Mouse (Mus musculus): ENCODE measurements at regions not wholly inside any gene's neighbourhood (a gene's known extent, or its start where the extent isn't known, plus 50 kb on each side); places are given as distances from the start of the nearest gene placed in this dataset.

- peak; percentile 30 for TF ChIP-seq CTCF (IDR thresholded peaks at IDR 0.05; ENCODE audit: low read depth)
- TF ChIP-seq EP300 (IDR thresholded peaks at IDR 0.05; ENCODE audit: low read depth) = no peak
Measured at GRCm38 (mm10) chr5:96905572-96906271, 91.8 kb upstream of the Bmp2k start.

Data from liver, postnatal 0 days (tissue).